Mouse (Mus musculus) brain, embryonic 14.5 days (tissue): ENCODE results near the gene Phgr1.

Experiments
- CTCF ChIP-seq: fragments of 200-500 bp; IDR thresholded peaks from 2 replicates; pipeline ENCODE4 v1.5.1; 2012; ENCODE audit warnings: inconsistent platforms, mild to moderate bottlenecking, moderate library complexity, borderline replicate concordance; ENCODE audit not compliant: insufficient read depth, insufficient read length; ENCODE audit errors: extremely low read depth
- POLR2A ChIP-seq: fragments of 200-500 bp; IDR thresholded peaks from 2 replicates; pipeline ENCODE4 v1.6.1; 2012; ENCODE audit warnings: mild to moderate bottlenecking, inconsistent platforms, borderline replicate concordance; ENCODE audit not compliant: poor library complexity, insufficient read depth, insufficient read length, severe bottlenecking; ENCODE audit errors: extremely low read depth

- no peak for TF ChIP-seq POLR2A
- TF ChIP-seq CTCF = peak; percentile 59
These were observed 42.0 kb upstream of the Phgr1 start for GRCm38 (mm10) chr2:118730622-118730915.
